Mouse (Mus musculus): ENCODE results near the gene F11. TPM values are rescaled to one million over a fixed set of nuclear protein-coding genes. Genes with fewer than 3 reads are reported as not detected.

The F11 gene
- polyA plus RNA-seq, 1 experiment, result 0.05 TPM

DNA sequence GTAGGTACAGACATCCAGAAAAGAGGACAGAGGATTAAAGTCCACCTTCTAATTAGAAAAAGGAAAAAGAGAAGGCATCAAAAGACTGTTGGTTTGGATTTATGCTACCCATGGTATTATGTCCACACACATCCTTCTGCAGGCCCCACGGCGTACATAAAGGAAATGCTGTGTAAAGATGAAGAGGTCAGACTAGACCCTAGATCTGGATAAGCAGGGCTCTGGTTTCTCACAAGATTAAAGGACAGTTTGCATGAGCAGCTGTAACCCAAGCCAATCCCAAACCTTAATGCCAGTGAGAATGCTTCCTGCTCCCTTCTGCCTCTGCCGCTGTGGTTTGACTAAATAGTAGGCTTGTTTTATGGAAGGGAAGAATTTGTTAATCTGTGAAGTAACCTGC is 15.6 kb upstream of the F11 start:
- no peak for DNase-seq
- TF ChIP-seq POLR2A (IDR thresholded peaks at IDR 0.05; ENCODE audit: borderline replicate concordance, extremely low read depth, low read depth, low read length), result no peak
- no peak for TF ChIP-seq CTCF (IDR thresholded peaks at IDR 0.05; ENCODE audit: insufficient read depth, low read length)
- no peaks in the 10 kb centered on the region for H3K4me1 ChIP-seq (ENCODE audit: control insufficient read depth, insufficient read depth, low read length)
- WGBS, result 76% methylated on average over 3 of the region's 3 CpGs
- no peak overlapping the region for H3K4me3 ChIP-seq (replicated peaks; ENCODE audit: extremely low read depth, low read depth, low read length)

DNA sequence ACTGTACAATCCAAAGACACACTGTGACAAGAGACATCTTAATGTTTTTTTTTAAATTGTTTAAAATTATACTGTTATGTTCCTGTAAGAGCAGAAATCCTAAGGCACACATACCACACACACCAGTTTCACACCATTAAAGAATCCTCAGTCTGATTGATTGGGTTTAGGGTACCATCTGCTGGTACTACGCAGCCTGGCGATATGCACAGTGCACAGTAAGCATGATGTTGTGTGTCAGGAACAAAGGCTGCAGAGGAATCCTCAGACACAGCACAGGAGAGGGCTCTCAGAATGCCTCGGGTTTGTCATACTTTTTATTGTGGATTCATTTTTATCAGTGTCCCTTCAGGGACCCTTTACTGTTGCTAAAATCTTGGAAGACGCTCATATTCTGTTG is 12.5 kb upstream of the F11 start:
- TF ChIP-seq CTCF (IDR thresholded peaks at IDR 0.05; ENCODE audit: insufficient read depth, low read length), result no peak
- TF ChIP-seq POLR2A (IDR thresholded peaks at IDR 0.05; ENCODE audit: borderline replicate concordance, extremely low read depth, low read depth, low read length), result no peak
- WGBS, result 68% methylated on average over 4 of the region's 4 CpGs
- H3K4me1 ChIP-seq (ENCODE audit: control insufficient read depth, insufficient read depth, low read length), result no peaks in the 10 kb centered on the region
- H3K4me3 ChIP-seq (replicated peaks; ENCODE audit: extremely low read depth, low read depth, low read length), result no peak overlapping the region
- DNase-seq, result no peak

DNA sequence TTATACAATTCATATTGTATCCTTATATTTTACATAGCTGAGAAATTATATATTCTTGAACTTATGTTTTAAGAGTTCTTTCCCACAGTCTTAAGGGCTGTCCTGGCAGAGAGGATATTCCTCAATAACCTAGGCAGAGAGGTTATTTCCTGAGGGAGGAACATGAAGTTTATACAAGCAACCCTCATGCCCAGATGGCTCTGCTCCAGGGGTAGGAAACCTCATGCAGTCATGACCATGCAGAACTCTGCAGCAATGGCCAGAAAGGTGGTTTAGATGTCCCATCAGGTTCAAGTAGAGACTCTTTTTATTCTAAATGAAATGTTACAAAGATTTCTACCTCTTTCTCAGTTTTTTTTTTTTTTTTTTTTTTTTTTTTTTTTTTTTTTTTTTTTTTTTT is 7.2 kb upstream of the F11 start:
- TF ChIP-seq POLR2A (IDR thresholded peaks at IDR 0.05; ENCODE audit: borderline replicate concordance, extremely low read depth, low read depth, low read length), result no peak
- no peak for TF ChIP-seq CTCF (IDR thresholded peaks at IDR 0.05; ENCODE audit: insufficient read depth, low read length)
- Histone ChIP-seq H3K4me1 (ENCODE audit: control insufficient read depth, insufficient read depth, low read length) (no peaks in the 10 kb centered on the region), H3K4me3 (replicated peaks; ENCODE audit: extremely low read depth, low read depth, low read length) (no peak overlapping the region)
- no peak for DNase-seq

DNA sequence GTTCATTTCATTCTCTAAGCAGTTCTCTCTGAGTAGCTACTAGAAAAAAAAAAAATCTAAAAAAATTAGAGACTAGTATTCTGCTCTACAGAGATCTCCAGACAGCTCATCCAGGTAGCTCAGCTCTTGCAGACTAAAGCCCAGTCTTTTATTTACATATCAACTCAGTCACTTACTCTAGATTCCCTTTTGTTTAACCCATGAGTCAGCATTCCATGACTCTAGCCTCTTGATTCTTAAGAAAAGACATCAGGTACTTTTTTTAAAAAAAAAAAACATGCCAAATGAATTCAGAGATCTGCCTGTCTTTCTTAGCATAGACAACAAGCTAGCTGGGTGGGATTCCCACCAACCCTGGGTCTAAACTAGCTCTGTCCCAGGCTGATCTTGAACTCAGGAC is 6.7 kb upstream of the F11 start:
- no peak for DNase-seq
- no peaks in the 10 kb centered on the region for H3K4me1 ChIP-seq (ENCODE audit: control insufficient read depth, insufficient read depth, low read length)
- TF ChIP-seq POLR2A (IDR thresholded peaks at IDR 0.05; ENCODE audit: borderline replicate concordance, extremely low read depth, low read depth, low read length), result no peak
- TF ChIP-seq CTCF (IDR thresholded peaks at IDR 0.05; ENCODE audit: insufficient read depth, low read length), result no peak
- H3K4me3 ChIP-seq (replicated peaks; ENCODE audit: extremely low read depth, low read depth, low read length), result no peak overlapping the region

DNA sequence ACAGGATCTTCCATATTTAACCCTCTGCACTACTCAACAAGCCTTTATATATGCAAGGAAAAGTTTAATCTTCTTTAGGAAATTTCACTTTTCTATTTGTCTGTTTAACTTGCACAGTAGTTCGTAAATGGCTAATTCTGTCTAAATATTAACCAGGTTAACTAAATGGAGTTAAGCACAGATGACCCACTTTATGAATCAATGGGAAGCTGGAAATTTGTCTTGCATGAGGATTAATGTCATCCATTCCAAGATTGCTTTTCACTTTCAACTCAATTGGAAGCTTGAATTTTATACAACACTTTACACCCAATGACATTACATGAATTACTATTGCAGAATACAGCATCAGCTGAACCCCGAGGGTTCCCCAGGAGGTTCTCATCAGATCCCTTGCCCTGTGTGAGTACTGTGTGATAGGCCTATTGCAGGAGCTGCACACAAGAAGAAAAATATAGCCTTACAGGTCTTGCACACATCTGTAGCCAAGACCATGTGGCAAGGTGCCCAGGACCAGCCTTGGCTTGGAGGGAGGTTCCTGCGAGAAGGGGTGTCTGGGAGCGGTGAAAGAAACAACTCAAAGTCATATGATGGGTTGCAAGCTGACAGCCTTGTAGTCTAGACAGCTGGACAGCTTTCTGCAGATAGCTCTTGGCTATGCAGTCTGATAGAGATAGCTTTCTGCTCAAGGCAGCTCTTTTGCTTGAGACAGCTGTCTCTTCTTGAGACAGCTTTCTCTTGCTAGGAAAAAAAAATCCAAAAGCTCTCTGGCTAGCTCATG is 6.0 kb upstream of the F11 start:
- 62% methylated on average over 4 of the region's 4 CpGs for WGBS
- H3K4me3 ChIP-seq (replicated peaks; ENCODE audit: extremely low read depth, low read depth, low read length), result no peak overlapping the region
- DNase-seq, result no peak
- no peaks in the 10 kb centered on the region for H3K4me1 ChIP-seq (ENCODE audit: control insufficient read depth, insufficient read depth, low read length)
- TF ChIP-seq POLR2A (IDR thresholded peaks at IDR 0.05; ENCODE audit: borderline replicate concordance, extremely low read depth, low read depth, low read length) (no peak), CTCF (IDR thresholded peaks at IDR 0.05; ENCODE audit: insufficient read depth, low read length) (no peak)

DNA sequence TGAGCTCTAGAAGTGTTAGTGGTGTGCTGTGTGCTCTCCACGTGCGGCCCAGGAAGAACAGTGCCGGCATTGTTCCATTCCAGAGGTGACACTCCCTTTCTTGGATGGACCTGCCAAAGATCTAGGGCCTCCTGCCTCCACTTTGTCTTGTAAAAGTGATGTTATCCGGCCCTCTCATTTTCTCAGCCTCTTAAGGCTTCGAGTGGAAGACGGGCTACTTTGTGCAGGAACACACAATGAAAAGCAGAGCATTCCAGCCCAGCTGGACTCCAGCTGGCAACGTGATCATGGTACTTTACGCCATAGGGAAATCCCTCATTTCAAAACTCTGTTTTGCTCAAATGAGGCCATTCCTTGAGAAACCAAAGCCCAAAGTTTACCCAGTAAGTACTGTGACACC is 5.2 kb upstream of the F11 start:
- no peak for TF ChIP-seq POLR2A (IDR thresholded peaks at IDR 0.05; ENCODE audit: borderline replicate concordance, extremely low read depth, low read depth, low read length)
- TF ChIP-seq CTCF (IDR thresholded peaks at IDR 0.05; ENCODE audit: insufficient read depth, low read length), result no peak
- Histone ChIP-seq H3K4me1 (ENCODE audit: control insufficient read depth, insufficient read depth, low read length) (no peaks in the 10 kb centered on the region), H3K4me3 (replicated peaks; ENCODE audit: extremely low read depth, low read depth, low read length) (no peak overlapping the region)
- peak; percentile 21 for DNase-seq
- 60% methylated on average over 8 of the region's 8 CpGs for WGBS

DNA sequence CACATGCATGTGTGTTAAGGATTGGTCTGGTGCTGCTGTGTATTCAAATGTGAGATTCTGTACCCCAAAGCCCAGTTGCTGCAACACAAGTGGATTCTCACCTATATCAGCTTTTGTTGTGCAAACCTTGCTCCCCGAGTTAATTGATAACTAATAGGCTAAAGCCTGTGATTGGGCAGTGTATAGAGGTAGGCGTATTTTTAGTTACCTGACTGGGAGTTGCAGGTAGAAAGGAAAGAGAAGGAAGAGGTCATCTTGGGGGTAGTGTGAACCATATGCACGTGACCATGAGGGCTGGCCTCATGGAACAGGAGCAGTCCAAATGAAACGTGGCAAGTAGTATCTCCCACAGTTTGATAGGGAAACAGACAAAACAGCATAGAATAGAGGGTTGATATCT is 3.1 kb upstream of the F11 start:
- Histone ChIP-seq H3K4me3 (replicated peaks; ENCODE audit: extremely low read depth, low read depth, low read length) (no peak overlapping the region), H3K4me1 (ENCODE audit: control insufficient read depth, insufficient read depth, low read length) (no peaks in the 10 kb centered on the region)
- WGBS, result 86% methylated on average over 4 of the region's 4 CpGs
- TF ChIP-seq CTCF (IDR thresholded peaks at IDR 0.05; ENCODE audit: insufficient read depth, low read length), result no peak
- no peak for TF ChIP-seq POLR2A (IDR thresholded peaks at IDR 0.05; ENCODE audit: borderline replicate concordance, extremely low read depth, low read depth, low read length)
- DNase-seq, result no peak

DNA sequence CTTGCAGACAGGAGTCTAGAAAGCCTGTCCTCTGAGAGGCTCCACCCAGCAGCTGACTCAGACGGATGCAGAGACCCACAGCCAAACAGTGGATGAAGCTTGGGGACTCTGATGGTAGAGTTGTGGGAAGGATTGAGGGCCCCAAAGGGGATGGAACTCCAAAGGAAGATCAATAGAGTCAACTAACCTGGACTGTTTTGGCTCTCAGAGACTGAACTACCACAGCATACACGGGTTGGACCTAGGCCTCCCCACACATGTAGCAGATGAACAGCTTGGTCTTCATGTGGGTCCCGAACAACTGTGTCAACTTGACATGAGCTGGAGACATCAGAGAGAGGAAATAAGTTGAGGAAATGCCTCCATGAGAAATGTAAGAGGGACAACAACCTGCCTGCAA is 1.0 kb upstream of the F11 start:
- Histone ChIP-seq H3K4me3 (replicated peaks; ENCODE audit: extremely low read depth, low read depth, low read length) (no peak overlapping the region), H3K4me1 (ENCODE audit: control insufficient read depth, insufficient read depth, low read length) (no peaks in the 10 kb centered on the region)
- no peak for DNase-seq
- WGBS, result 83% methylated on average over 3 of the region's 3 CpGs
- TF ChIP-seq CTCF (IDR thresholded peaks at IDR 0.05; ENCODE audit: insufficient read depth, low read length), result no peak
- no peak for TF ChIP-seq POLR2A (IDR thresholded peaks at IDR 0.05; ENCODE audit: borderline replicate concordance, extremely low read depth, low read depth, low read length)

DNA sequence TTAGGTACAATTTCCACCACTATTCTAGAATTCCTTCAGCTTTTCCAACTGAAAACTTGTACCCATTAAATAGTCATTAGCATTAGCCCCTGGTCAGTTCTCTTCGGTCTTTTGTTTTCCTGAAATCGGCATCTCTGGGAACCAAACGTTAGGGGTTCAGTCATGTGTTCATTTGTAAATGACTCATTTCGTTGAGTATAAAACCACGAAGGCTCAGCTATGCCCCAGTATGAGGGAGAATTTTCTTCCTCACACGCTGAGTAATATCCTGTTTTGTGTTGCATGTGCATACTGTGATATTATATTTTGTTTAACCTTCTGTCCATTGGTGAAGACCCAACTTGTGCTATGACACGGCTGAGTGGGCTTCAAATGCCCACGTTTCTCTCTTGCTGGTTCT is 3.4 kb downstream of the F11 start:
- DNase-seq, result no peak
- TF ChIP-seq POLR2A (IDR thresholded peaks at IDR 0.05; ENCODE audit: borderline replicate concordance, extremely low read depth, low read depth, low read length) (no peak), CTCF (IDR thresholded peaks at IDR 0.05; ENCODE audit: insufficient read depth, low read length) (no peak)
- H3K4me3 ChIP-seq (replicated peaks; ENCODE audit: extremely low read depth, low read depth, low read length), result no peak overlapping the region
- 79% methylated on average over 8 of the region's 8 CpGs for WGBS
- H3K4me1 ChIP-seq (ENCODE audit: control insufficient read depth, insufficient read depth, low read length), result no peaks in the 10 kb centered on the region

DNA sequence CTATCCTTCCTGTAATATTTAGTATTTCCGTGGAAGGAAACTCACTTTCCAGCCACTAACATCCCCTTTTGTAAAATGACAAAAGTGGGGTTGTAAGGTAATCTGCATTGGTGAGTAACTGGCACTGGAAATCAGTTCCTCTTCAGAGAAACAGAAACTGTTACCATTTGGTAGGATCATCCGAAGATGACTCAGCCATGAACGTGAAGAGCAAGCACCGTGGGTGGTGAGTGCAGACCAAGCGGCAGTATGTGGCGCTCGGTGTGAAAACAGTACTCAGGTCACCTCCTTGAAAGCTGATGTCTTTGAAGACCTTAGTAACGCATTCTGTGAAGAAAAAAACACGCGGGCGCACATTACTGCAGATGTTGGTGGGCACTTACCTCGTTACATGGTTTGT is 6.8 kb downstream of the F11 start:
- WGBS, result 84% methylated on average over 12 of the region's 12 CpGs
- no peak for TF ChIP-seq POLR2A (IDR thresholded peaks at IDR 0.05; ENCODE audit: borderline replicate concordance, extremely low read depth, low read depth, low read length)
- TF ChIP-seq CTCF (IDR thresholded peaks at IDR 0.05; ENCODE audit: insufficient read depth, low read length), result no peak
- Histone ChIP-seq H3K4me1 (ENCODE audit: control insufficient read depth, insufficient read depth, low read length) (no peaks in the 10 kb centered on the region), H3K4me3 (replicated peaks; ENCODE audit: extremely low read depth, low read depth, low read length) (no peak overlapping the region)
- no peak for DNase-seq

Measured in lung, adult 2 months (tissue).